Mouse (Mus musculus): ENCODE results near the gene Tssk1. TPM values are rescaled to one million over a fixed set of nuclear protein-coding genes. Genes with fewer than 3 reads are reported as not detected.

Tssk1 gene
- total RNA-seq (2021), result not detected

- intact Hi-C loops (cut with DNase I), result no loop called here
- DNase-seq (ENCODE audit: extremely low spot score in 1 of 2, low spot score in 2 of 2), result no peak
These were observed at the start of gene Tssk1 for GRCm38 (mm10) chr16:17893923-17894322. Gene Tssk1 (plus strand): TSS chr16:17894223.

DNA sequence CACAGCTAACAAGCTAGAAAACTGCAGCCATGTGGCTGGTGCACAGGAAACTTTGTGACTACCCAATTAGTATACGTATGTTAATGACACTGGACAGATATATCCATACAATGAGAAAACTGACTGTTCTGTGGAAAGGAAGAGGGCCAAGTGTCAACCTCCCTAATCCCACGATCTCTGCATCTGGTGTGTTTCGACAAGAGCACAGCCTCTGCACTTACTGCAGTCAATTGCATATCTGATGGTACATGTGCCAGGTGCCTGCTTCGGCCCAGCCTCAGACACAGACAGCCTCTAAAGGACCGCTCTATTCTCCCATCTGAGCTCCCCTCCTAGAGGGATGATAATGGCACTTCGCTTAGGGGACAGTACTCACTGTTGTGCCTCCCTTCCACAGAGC lies 45.6 kb upstream of the Tssk1 start:
- DNase-seq (ENCODE audit: extremely low spot score in 1 of 2, low spot score in 2 of 2), result no peak
- intact Hi-C loops (cut with DNase I), result no loop called here

GRCm38 (mm10) chr16:17848928-17849327 lies 45.1 kb upstream of the Tssk1 start:
- intact Hi-C loops (cut with DNase I), result no loop called here
- DNase-seq (ENCODE audit: extremely low spot score in 1 of 2, low spot score in 2 of 2), result peak in 1 of 2 experiments; percentile 53

DNA sequence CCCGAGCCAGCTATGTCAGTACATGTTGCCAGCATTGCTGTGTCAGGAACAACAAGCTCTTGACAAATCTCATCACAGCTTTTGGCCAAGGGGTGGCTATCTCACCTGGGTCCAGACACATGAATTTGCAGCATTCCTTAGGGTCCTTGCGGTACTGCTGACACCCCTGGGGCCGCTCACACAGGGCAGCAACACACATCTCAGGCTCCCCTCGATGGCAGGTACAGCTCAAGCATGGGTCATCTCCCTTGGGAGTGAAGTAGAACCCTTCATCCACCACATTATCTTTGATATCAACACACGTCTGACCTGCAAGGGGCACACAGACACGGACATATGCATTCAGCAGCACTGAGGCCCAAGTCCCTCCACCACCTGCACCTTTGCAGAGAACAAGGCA lies 44.5 kb upstream of the Tssk1 start:
- intact Hi-C loops (cut with DNase I), result no loop called here
- DNase-seq (ENCODE audit: extremely low spot score in 1 of 2, low spot score in 2 of 2), result no peak

GRCm38 (mm10) chr16:17851331-17851730 lies 42.7 kb upstream of the Tssk1 start:
- intact Hi-C loops (cut with DNase I), result no loop called here
- DNase-seq (ENCODE audit: extremely low spot score in 1 of 2, low spot score in 2 of 2), result no peak

DNA sequence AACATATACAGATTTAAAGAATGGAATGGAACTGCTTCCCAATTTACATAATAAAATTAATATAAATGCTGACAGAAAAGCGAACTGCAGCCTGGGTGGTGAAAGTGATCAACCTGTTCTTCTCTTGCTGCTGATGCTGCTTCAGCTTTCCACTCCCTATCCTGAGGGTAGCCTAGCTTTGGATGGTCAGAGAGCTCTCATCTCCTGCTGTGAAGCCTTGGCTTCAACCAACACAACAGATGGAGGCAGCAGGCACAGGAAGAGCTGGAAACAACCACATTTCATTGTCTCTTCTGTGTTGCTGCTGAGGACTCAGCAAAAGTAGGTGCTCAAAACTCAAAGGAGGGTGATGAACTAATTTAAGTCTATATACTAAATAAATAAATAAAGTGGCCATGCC lies 42.2 kb upstream of the Tssk1 start:
- intact Hi-C loops (cut with DNase I), result no loop called here
- DNase-seq (ENCODE audit: extremely low spot score in 1 of 2, low spot score in 2 of 2), result no peak

GRCm38 (mm10) chr16:17853263-17853662 lies 40.8 kb upstream of the Tssk1 start:
- DNase-seq (ENCODE audit: extremely low spot score in 1 of 2, low spot score in 2 of 2), result no peak
- intact Hi-C loops (cut with DNase I), result no loop called here

DNA sequence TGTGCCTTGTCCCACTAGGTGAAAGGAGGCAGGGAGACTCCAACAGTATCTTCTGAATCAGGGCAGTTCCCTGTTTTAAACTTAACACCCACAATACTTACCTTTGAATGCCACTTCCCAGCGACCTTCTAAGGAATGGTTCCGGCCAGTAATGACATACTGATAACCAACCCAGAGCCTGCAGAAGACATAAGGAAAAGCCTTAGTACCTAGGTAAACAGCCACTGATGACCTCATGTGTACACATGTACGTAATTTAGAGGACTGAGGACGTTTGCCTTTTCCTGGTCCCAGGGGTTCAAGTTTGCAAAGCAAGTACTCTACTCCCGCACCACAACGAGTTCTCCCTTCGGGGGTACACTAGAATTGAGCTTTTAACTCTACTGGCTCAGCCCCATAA lies 36.9 kb upstream of the Tssk1 start:
- DNase-seq (ENCODE audit: extremely low spot score in 1 of 2, low spot score in 2 of 2), result no peak
- intact Hi-C loops (cut with DNase I), result no loop called here

DNA sequence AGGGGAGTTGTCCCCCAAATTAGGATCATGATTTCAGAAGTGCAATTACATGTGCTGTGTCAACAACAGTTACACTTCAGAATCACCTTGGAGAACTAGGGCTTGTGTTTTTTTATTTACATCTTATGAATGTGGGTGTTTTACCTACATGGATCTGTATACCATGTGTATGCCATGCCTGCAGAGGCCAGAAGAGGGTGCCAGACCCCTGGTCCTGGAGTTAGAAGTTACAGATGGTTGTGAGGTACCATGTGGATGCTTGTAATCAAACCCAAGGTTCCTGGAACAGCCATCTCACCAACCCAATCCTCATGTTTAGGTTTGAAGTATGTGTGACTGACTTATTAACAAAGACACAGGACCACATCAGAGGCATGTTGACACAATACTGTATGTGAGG lies 35.4 kb upstream of the Tssk1 start:
- intact Hi-C loops (cut with DNase I), result no loop called here

GRCm38 (mm10) chr16:17865293-17865692 lies 28.7 kb upstream of the Tssk1 start:
- intact Hi-C loops (cut with DNase I), result no loop called here
- no peak for DNase-seq (ENCODE audit: extremely low spot score in 1 of 2, low spot score in 2 of 2)

More for the DNA sequence above, 35.4 kb upstream of the Tssk1 start:
- no peak for DNase-seq (ENCODE audit: extremely low spot score in 1 of 2, low spot score in 2 of 2)

GRCm38 (mm10) chr16:17865770-17866169 lies 28.3 kb upstream of the Tssk1 start:
- no peak for DNase-seq (ENCODE audit: extremely low spot score in 1 of 2, low spot score in 2 of 2)
- intact Hi-C loops (cut with DNase I), result no loop called here

GRCm38 (mm10) chr16:17871248-17871647 lies 22.8 kb upstream of the Tssk1 start:
- intact Hi-C loops (cut with DNase I), result no loop called here

GRCm38 (mm10) chr16:17872995-17873394 lies 21.0 kb upstream of the Tssk1 start:
- DNase-seq (ENCODE audit: extremely low spot score in 1 of 2, low spot score in 2 of 2), result no peak
- intact Hi-C loops (cut with DNase I), result no loop called here

More at GRCm38 (mm10) chr16:17871248-17871647, 22.8 kb upstream of the Tssk1 start:
- no peak for DNase-seq (ENCODE audit: extremely low spot score in 1 of 2, low spot score in 2 of 2)

DNA sequence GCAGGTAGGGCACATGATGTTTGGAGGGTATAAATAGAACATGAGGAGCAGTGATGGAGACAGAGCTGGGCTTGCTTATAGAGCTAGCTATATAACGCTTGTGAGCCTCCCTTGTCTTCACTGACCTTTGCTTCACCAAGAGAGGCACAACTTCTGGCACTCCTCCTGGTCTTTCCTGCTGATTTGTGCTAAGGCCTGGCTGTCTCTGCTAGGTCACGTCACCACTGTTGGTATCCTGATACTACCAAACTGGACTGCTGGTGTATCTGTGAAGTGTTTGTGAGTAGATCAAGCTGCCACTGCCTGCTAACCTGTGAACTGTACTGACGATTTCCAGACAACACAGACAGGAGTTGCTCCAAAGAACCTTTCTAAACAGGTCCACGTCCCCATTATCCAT lies 18.8 kb upstream of the Tssk1 start:
- intact Hi-C loops (cut with DNase I), result no loop called here
- no peak for DNase-seq (ENCODE audit: extremely low spot score in 1 of 2, low spot score in 2 of 2)

- DNase-seq (ENCODE audit: extremely low spot score in 1 of 2, low spot score in 2 of 2), result no peak
- intact Hi-C loops (cut with DNase I), result no loop called here
These were observed 17.9 kb upstream of the Tssk1 start for GRCm38 (mm10) chr16:17876096-17876495.

GRCm38 (mm10) chr16:17879571-17879970 lies 14.5 kb upstream of the Tssk1 start:
- no peak for DNase-seq (ENCODE audit: extremely low spot score in 1 of 2, low spot score in 2 of 2)
- intact Hi-C loops (cut with DNase I), result no loop called here

DNA sequence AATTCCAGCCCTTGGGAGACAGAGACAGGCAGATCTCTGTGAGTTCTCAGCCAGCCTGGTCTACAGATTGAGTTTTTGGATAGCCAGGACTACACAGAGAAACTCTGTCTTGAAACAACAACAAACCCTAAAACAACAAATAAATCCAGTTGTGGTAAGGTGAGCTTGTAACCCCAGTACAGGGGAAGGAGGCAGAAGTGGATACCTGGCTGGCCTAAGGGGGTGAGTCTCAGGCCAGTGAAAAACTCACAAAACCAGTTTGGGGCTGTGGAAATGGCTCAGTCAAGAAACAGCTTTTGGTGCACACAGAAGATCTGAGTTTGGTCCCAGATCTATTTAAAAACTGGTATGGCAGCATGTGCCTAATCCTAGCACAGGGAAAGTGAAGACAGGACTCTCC lies 11.8 kb upstream of the Tssk1 start:
- intact Hi-C loops (cut with DNase I), result no loop called here
- peak in 1 of 2 experiments; percentile 2 for DNase-seq (ENCODE audit: extremely low spot score in 1 of 2, low spot score in 2 of 2)

- peak in 1 of 2 experiments; percentile 9 for DNase-seq (ENCODE audit: extremely low spot score in 1 of 2, low spot score in 2 of 2)
- intact Hi-C loops (cut with DNase I), result no loop called here
These were observed 9.9 kb upstream of the Tssk1 start for GRCm38 (mm10) chr16:17884116-17884515.

- intact Hi-C loops (cut with DNase I), result no loop called here
- no peak for DNase-seq (ENCODE audit: extremely low spot score in 1 of 2, low spot score in 2 of 2)
These were observed 4.2 kb upstream of the Tssk1 start for GRCm38 (mm10) chr16:17889689-17890341.

- intact Hi-C loops (cut with DNase I), result no loop called here
- DNase-seq (ENCODE audit: extremely low spot score in 1 of 2, low spot score in 2 of 2), result no peak
These were observed 3.7 kb upstream of the Tssk1 start for GRCm38 (mm10) chr16:17890342-17890727.

- intact Hi-C loops (cut with DNase I), result no loop called here
These were observed 3.0 kb upstream of the Tssk1 start for GRCm38 (mm10) chr16:17890917-17891566.

More at GRCm38 (mm10) chr16:17890917-17891566, 3.0 kb upstream of the Tssk1 start:
- DNase-seq (ENCODE audit: extremely low spot score in 1 of 2, low spot score in 2 of 2), result peak; percentile 42 to 85

Measured in left cerebral cortex, postnatal 10 days (tissue).